Mouse (Mus musculus) cerebellum, adult 9-11 months (tissue): Measurements from ENCODE around the gene Tmem97.
"Not testable (repeated sequence)": the region's sequence is repeated elsewhere in the genome, so short reads cannot be mapped to it uniquely, and the experiment has no call there.

Experiments used
- DNase-seq: peaks from one replicate; pipeline ENCODE4 v3.0.0; 2022

The Tmem97 gene

GRCm38 (mm10) chr11:78550168-78551058 lies at the start of gene Tmem97:
TSS of gene Tmem97 (minus strand) at chr11:78550777.
- DNase-seq = peak; percentile 98

- no peak for DNase-seq
Observed at GRCm38 (mm10) chr11:78600051-78600450, 49.5 kb upstream of the Tmem97 start.

DNA sequence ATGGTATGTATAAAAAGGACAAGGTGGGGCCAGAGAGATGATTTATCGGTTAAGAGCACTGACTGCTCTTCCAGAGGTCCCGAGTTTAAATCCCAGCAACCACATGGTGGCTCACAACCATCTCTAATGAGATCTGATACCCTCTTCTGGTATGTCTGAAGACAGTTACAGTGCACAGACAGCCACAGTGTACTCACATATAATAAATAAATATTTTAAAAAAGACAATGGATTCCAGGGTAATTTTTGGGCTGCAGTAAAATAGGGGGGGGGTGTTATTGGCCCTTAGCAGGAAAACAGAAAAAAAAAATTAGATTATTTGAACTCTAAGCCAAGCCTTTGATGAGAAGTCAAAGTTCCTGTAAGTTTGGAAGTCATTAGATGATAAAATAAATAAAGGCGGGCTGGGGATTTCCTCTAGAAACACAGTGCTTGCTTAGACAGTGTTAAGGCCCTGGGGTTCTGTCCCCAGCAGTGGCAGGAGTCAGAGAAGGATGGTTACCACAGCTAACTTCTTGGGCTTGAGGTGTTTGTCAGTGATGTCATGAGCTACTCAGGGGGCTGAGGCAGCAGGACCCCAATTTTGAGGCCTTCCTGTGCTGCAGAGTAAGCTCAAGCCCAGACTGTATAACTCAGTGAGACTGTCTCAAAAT lies 48.3 kb upstream of the Tmem97 start:
- DNase-seq = no peak

GRCm38 (mm10) chr11:78596750-78597149 lies 46.2 kb upstream of the Tmem97 start:
- DNase-seq = no peak

DNA sequence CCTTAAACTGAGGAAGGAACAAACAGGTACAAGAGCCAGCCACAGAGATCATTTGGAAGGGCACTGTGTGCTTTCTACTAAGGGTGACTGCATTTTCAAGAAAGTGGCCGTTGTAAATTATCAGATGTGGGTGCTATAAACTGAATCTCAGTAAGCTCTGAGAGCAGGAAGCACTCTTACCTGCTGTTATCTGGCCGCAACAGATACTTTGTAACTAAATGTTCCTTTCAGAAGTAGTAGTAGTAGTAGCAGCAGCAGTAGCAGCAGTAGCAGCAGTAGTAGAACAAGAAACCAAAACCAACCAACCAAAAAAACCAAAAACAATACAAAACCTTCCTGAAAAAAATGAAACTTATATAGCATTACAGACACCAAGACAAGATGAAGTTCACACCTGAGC lies 45.2 kb upstream of the Tmem97 start:
- DNase-seq = no peak

DNA sequence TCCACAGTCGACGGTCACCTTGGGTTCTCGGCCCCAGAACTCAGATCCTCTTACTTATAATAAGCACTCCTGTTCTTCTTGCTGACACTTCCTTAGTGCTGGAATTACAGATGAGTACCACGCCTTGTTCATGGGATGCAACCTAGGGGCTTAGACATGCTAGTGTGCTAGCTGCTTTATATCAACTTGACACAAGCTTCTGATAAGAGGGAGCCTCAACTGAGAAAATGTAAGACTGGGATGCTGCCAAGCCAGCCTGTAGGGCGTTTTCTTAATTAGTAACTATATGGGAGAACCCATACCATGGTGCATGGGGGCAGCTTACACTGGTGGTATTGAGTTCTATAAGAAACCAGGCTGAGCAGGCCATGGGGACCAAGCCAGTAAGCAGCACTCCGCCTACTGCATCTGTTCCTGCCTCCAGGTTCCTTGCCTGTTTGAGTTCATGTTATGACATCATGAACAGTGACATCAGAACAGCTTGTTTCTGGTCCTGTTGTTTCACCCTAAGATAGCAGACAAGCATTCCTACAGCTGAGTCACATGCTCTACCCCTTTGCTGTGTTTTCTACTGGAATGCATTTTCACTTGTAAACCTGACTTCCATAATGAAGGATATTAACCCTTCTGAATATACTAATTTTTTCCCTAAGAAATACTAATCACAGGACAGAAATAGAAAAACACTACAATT lies 43.8 kb upstream of the Tmem97 start:
- DNase-seq = no peak

GRCm38 (mm10) chr11:78587677-78588076 lies 37.1 kb upstream of the Tmem97 start:
- DNase-seq = not testable (repeated sequence)

- DNase-seq = no peak
Observed at GRCm38 (mm10) chr11:78586099-78586498, 35.5 kb upstream of the Tmem97 start.

- DNase-seq = no peak
Observed at GRCm38 (mm10) chr11:78582848-78583247, 32.3 kb upstream of the Tmem97 start.

- no peak for DNase-seq
Observed at GRCm38 (mm10) chr11:78574975-78575374, 24.4 kb upstream of the Tmem97 start.

DNA sequence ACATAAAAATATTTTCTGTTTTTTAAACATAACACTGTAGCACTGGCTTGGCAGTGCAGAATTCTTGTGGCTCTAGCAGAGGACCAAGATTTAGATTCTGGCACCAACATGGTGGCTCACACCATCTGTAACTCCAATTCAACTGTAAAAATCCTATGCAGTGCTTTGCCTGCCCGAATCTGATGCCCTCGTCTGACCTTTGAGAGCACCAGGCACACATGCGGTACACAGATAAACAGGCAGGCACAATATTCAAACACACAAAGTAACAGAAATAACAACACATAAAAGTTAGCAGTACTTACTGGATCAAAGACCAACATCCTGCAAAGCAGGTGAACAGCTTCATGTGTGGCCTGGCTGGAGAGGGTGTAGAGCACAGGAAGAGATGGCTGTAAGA lies 24.0 kb upstream of the Tmem97 start:
- no peak for DNase-seq

- DNase-seq = not testable (repeated sequence)
Observed at GRCm38 (mm10) chr11:78574031-78574430, 23.5 kb upstream of the Tmem97 start.

DNA sequence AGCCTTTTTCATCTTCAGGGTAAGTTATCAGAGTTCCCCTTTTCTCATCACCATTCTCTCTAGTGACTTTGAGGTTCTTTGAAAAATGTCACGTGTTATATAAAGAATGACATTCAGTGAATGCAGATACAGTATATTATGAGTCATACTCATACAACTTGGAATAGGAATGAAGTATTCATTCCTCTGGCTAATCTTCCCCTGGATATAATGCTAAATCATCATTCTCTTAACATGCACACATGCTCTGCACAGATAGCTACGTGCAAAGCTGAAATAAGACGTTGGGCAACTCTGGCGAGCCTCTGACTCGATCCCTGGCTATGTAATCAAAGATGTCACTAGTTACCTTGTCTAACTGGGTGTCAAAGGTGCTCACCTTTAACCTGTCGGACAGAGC lies 21.3 kb upstream of the Tmem97 start:
- DNase-seq = no peak

GRCm38 (mm10) chr11:78571441-78571840 lies 20.9 kb upstream of the Tmem97 start:
- no peak for DNase-seq

- no peak for DNase-seq
Observed at GRCm38 (mm10) chr11:78569806-78570205, 19.2 kb upstream of the Tmem97 start.

DNA sequence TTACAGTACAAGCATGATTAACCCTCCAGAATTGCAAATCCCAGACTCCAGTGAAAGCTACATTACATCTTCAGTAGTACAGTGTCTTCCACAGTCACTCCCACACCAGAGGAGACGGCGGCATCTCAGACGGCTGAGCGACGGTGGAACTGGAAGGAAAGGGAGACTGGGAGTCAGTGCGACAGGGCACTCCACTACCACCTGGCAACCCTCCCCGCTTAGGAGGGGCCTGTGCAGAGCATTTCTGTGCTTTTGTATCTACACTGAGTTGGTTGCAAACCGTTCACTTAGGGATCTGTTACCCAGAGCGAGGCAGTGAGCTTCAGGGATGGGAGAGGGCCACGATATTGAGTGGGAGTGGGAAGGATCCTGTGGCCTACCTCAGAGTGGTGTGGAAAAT lies 18.2 kb upstream of the Tmem97 start:
- no peak for DNase-seq

- DNase-seq = no peak
Observed at GRCm38 (mm10) chr11:78567614-78568013, 17.0 kb upstream of the Tmem97 start.

DNA sequence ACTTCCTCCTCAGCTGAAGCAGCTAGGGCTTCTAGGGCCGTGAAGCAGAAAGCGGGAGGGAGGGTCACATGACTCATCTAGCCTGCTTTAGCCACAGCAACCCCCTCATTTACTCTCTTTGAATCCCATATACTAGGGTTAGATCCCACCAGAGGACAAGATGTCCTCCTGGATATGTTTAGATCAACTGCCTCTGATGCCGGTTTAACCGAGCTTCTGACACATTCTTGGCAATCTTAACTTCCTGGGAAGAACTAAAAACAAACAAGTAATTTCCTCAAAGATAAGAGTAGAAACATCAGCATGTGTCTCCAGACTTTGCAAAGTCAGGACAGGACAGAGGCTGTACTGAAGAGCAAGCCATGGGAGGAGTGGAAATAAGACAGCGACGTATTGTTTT lies 16.2 kb upstream of the Tmem97 start:
- DNase-seq = no peak

DNA sequence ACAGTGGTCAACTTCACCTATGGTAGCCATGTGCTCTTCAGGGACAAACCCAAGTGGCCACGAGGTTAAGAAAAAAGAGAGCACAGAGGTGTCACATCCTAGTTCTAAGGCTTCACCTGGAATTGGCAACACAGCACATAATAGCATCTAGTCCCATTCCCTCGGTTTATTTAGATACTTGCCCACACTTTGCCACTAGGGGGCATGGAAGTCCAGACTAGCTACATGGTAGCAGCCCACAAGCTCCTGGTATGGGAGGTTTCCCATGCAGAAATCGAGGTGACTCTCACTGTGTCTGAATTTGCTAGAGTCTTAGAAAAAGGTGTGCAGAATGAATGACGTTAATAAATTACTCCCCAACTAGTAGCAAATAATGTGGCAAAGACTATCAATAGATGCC lies 9.9 kb upstream of the Tmem97 start:
- peak; percentile 64 for DNase-seq

- no peak for DNase-seq
Observed at GRCm38 (mm10) chr11:78557241-78557640, 6.7 kb upstream of the Tmem97 start.

DNA sequence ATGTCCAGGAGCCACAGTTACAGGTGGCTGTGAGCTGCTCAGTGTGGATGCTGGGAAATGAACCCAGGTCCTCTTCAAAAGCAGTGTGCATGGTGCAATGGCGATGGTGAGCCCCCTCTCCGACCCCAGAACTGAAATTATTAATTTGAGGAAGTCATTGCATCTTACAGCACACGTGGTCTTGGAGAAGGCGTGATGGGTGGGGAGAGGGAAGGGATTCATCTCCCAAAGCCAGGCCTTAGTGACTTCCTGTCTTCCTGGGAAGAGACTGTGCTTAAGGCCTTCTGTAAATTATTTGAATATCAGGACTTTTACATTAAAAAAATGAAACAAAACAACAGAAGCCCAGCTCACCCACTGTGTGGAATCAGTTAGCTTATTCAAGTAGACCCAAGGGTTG lies 5.5 kb upstream of the Tmem97 start:
- no peak for DNase-seq

DNA sequence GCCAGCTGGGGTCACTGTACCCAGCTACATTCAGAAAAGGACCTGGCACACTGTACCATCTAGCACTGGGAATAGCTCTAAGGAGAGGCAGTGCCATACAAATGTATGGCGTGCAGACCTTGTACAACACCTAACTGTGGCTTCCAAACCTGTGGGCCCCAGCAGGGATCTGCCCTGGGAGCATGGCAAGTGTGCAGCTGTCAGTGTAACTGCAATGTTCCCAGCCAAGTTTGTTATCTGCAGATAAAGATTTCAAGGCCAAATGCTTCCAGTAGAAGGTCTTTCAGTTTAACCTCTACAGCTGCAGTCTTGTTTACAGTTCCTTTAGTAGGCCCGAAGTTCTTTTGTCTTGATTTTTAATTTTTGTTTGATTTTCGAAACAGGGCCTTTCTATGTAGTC lies 5.0 kb upstream of the Tmem97 start:
- DNase-seq = no peak

GRCm38 (mm10) chr11:78551059-78551398 lies 452 bp upstream of the Tmem97 start:
- no peak for DNase-seq

DNA sequence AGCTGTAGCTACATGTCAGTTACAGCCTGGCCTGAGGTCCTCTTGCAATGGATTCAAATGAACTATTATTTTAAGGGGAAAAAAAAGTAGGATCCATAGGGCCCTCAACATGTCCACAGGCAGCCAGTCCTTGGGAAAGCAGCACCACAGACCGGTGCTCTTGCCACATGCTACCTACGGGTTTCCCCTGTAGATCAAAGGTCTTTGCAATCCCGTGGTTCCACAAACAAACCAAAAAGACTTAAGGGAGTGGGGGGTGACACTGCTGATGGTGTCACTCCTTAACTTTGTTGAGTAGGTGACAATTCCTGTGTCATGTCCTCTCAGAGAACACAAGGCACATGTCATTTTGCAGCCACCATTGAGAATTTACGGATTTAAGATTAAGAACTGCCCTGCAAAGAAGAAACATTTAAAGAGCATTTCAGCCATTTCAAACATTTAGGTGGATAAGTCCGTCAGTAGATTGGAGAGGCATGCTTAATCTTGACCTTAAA lies 1.0 kb downstream of the Tmem97 start:
- DNase-seq = no peak
